ENCODE assay signal across 27 mouse cellular contexts in the genomic region with DNA sequence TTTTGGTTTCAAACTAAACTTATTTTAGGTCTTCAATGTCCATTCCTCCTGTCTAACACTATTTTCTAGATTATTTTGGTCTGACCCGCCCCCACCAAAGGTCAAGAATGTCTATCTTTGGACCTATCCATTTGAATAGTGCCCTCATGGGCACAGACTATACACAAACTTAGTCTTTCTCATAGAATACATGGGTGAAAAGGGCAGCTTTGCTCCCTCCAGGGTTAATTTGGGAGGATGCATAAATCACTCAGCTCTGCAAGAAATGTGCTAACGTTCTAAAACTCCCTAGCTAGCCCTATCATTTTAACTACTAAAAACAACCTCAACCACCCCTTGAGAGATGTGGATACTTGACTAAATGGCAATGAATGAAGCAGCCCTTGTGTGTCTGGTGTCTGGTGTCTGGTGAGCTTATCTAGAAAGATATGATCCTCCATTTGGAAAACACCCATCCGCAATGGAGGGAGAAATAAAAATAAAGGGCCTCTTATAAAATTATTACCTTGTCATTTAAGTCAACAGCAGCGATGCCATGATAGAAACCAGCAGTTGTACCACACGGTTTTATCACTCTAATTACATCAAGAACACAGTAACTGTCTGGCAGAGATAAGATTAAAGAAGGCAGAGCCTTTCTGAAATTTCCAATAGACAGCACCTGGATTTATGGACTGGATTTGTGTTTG.
DNase-seq lines count a peak whose midpoint lies in the region; ATAC-seq and TF ChIP-seq lines count a peak whose summit lies in the region.
"Had no signal": no experiment of that assay in that cellular context is flagged by ENCODE, and none has a peak within 500 bp of the region (broad histone marks: within the 10 kb centered on the region; RNA-seq: fewer than 3 reads in every experiment).

No protein-coding gene starts in this region.

- H3K27ac ChIP-seq in kidney, embryonic 14.5 days (ENCODE audit: low read depth, low read length): no peak overlapping the region
- no peak overlapping the region for H3K27ac ChIP-seq in kidney, postnatal 0 days
- no peak overlapping the region for H3K27ac ChIP-seq in forebrain, embryonic 12.5 days
- H3K27ac ChIP-seq: embryonic facial prominence, embryonic 10.5 days; embryonic facial prominence, embryonic 13.5 days; forebrain, embryonic 13.5 days; gastrocnemius, adult 2 months; hindbrain, embryonic 12.5 days; hindbrain, embryonic 15.5 days had no signal

- no peak overlapping the region for H3K4me2 ChIP-seq in kidney, embryonic 14.5 days (replicated peaks; ENCODE audit: low read depth, low read length)
- H3K4me2 ChIP-seq in kidney, postnatal 0 days (ENCODE audit: low read length): no peak overlapping the region
- no peak overlapping the region for H3K4me2 ChIP-seq in forebrain, embryonic 12.5 days
- H3K4me2 ChIP-seq: embryonic facial prominence, embryonic 13.5 days; forebrain, embryonic 13.5 days; heart, embryonic 11.5 days; hindbrain, embryonic 12.5 days; hindbrain, embryonic 15.5 days had no signal

- H3K27me3 ChIP-seq in kidney, embryonic 14.5 days (ENCODE audit: control insufficient read depth, insufficient read depth, low read length): no peaks in the 10 kb centered on the region
- H3K27me3 ChIP-seq in kidney, postnatal 0 days (ENCODE audit: insufficient read depth, low read length): no peaks in the 10 kb centered on the region
- H3K27me3 ChIP-seq in forebrain, embryonic 12.5 days: no peaks in the 10 kb centered on the region
- H3K27me3 ChIP-seq: CH12.LX; embryonic facial prominence, embryonic 13.5 days; forebrain, embryonic 13.5 days; hindbrain, embryonic 12.5 days; hindbrain, embryonic 15.5 days had no signal

- peaks cover 3% of the 10 kb centered on the region; the same call in 1 of the 2 replicates for H3K9me3 ChIP-seq in kidney, embryonic 14.5 days (ENCODE audit: control insufficient read depth, low read length)
- no peaks in the 10 kb centered on the region for H3K9me3 ChIP-seq in kidney, postnatal 0 days (replicated peaks; ENCODE audit: low read length)
- no peaks in the 10 kb centered on the region for H3K9me3 ChIP-seq in forebrain, embryonic 12.5 days
- H3K9me3 ChIP-seq: embryonic facial prominence, embryonic 10.5 days; embryonic facial prominence, embryonic 13.5 days; forebrain, embryonic 13.5 days; hindbrain, embryonic 15.5 days had no signal

- H3K4me1 ChIP-seq in kidney, embryonic 14.5 days (ENCODE audit: control insufficient read depth, insufficient read depth, low read length): no peaks in the 10 kb centered on the region
- no peaks in the 10 kb centered on the region for H3K4me1 ChIP-seq in kidney, postnatal 0 days (replicated peaks; ENCODE audit: insufficient read depth, low read length)
- no peaks in the 10 kb centered on the region for H3K4me1 ChIP-seq in forebrain, embryonic 12.5 days
- H3K4me1 ChIP-seq: embryonic facial prominence, embryonic 10.5 days; embryonic facial prominence, embryonic 13.5 days; forebrain, embryonic 13.5 days; hindbrain, embryonic 12.5 days; hindbrain, embryonic 15.5 days had no signal

- H3K36me3 ChIP-seq in kidney, embryonic 14.5 days (ENCODE audit: control insufficient read depth, insufficient read depth, low read length): no peaks in the 10 kb centered on the region
- no peaks in the 10 kb centered on the region for H3K36me3 ChIP-seq in kidney, postnatal 0 days (ENCODE audit: insufficient read depth, low read length)
- H3K36me3 ChIP-seq in forebrain, embryonic 12.5 days (replicated peaks): no peaks in the 10 kb centered on the region
- H3K36me3 ChIP-seq: embryonic facial prominence, embryonic 10.5 days; embryonic facial prominence, embryonic 13.5 days; G1E; hindbrain, embryonic 12.5 days; hindbrain, embryonic 15.5 days had no signal

- H3K9ac ChIP-seq in kidney, embryonic 14.5 days (ENCODE audit: low read depth, low read length): no peak overlapping the region
- H3K9ac ChIP-seq in kidney, postnatal 0 days (ENCODE audit: low read depth, low read length): no peak overlapping the region
- no peak overlapping the region for H3K9ac ChIP-seq in forebrain, embryonic 12.5 days
- H3K9ac ChIP-seq: embryonic facial prominence, embryonic 13.5 days; forebrain, embryonic 13.5 days; hindbrain, embryonic 12.5 days; hindbrain, embryonic 15.5 days had no signal

- ATAC-seq in kidney, embryonic 14.5 days (ENCODE audit: low FRiP score, low TSS enrichment): peak; percentile 83
- ATAC-seq in kidney, postnatal 0 days (replicated peaks; ENCODE audit: low FRiP score, low read depth): no peak
- ATAC-seq in forebrain, embryonic 12.5 days (ENCODE audit: low FRiP score): no peak
- ATAC-seq in inflammation-experienced regulatory T-cells, adult 6 months: no peak
- ATAC-seq: forebrain, embryonic 13.5 days; forebrain, embryonic 16.5 days had no signal

- no peak for TF ChIP-seq CTCF in kidney, postnatal 0 days (IDR thresholded peaks at IDR 0.05; ENCODE audit: low read depth)

- DNase-seq in kidney, adult 11 months: no peak
- peak; percentile 45 for DNase-seq in kidney, postnatal 0 days (ENCODE audit: low spot score)
- DNase-seq in kidney, postnatal 14 days: no peak
- peak; percentile 41 for DNase-seq in mesoderm, embryonic 11.5 days (ENCODE audit: low read depth, low spot score)
- DNase-seq: adrenal gland, adult 2 months; adrenal gland, postnatal 14 days; B cell, adult 2 months; cerebellum, adult 11 months; cerebellum, adult 2 months; cerebellum, adult 9-11 months; cerebellum, postnatal 25 days; gastrocnemius, adult 2 months; gastrocnemius, postnatal 14 days; heart, adult 11 months had no signal

- 25% methylated on average over 5 of the region's 5 CpGs for WGBS in kidney, embryonic 14.5 days
- 24% methylated on average over 5 of the region's 5 CpGs for WGBS in kidney, postnatal 0 days
- WGBS in forebrain, embryonic 12.5 days: 85% methylated on average over 5 of the region's 5 CpGs

- H3K4me3 ChIP-seq in kidney, embryonic 14.5 days (ENCODE audit: low read length): no peak overlapping the region
- no peak overlapping the region for H3K4me3 ChIP-seq in kidney, postnatal 0 days (replicated peaks; ENCODE audit: low read depth, low read length)
- H3K4me3 ChIP-seq in forebrain, embryonic 12.5 days (replicated peaks): no peak overlapping the region
- H3K4me3 ChIP-seq: embryonic facial prominence, embryonic 10.5 days; embryonic facial prominence, embryonic 13.5 days; erythroblast, embryonic 14.5 days; forebrain, embryonic 13.5 days; gastrocnemius, adult 2 months; hindbrain, embryonic 12.5 days; hindbrain, embryonic 15.5 days had no signal

Comparison
In these comparisons a context has a peak if more than half of its experiments do, and no peak if none do; other contexts are left out.
1. DNase-seq: peak in kidney, postnatal 0 days (single experiment) and mesoderm, embryonic 11.5 days (single experiment); none in kidney, adult 11 months (single experiment) and kidney, postnatal 14 days (single experiment).